Mouse (Mus musculus) liver, adult 2 months (tissue): ENCODE results near the gene Filip1l. TPM values are rescaled to one million over a fixed set of nuclear protein-coding genes. Genes with fewer than 3 reads are reported as not detected.

ENCODE experiments used
- DNase-seq: peaks from one replicate; pipeline ENCODE4 v3.0.0-alpha.2; 2011; ENCODE audit warnings: low read depth, low spot score; ENCODE audit errors: extremely low read depth
- H3K27ac ChIP-seq: fragments of 200-500 bp; replicated peaks from 2 replicates; pipeline ENCODE4 v1.5.1; 2012; ENCODE audit warnings: low read depth, mild to moderate bottlenecking, control low read depth, inconsistent platforms, low read length; ENCODE audit not compliant: insufficient read depth
- H3K27me3 ChIP-seq: fragments of 200-500 bp; 2 replicates; pipeline ENCODE4 v1.6.1; 2012; ENCODE audit warnings: mild to moderate bottlenecking, moderate library complexity, low read length, inconsistent platforms; ENCODE audit not compliant: control insufficient read depth, insufficient read depth
- H3K36me3 ChIP-seq: fragments of 200-500 bp; 2 replicates; pipeline ENCODE4 v1.6.1; 2012; ENCODE audit warnings: low read length, inconsistent platforms; ENCODE audit not compliant: control insufficient read depth, insufficient read depth
- H3K4me1 ChIP-seq: fragments of 200-500 bp; 2 replicates; pipeline ENCODE4 v1.6.1; 2011; ENCODE audit warnings: low read length; ENCODE audit not compliant: control insufficient read depth, insufficient read depth
- H3K4me3 ChIP-seq: fragments of 200-500 bp; 2 replicates; pipeline ENCODE4 v1.5.1; 2011; ENCODE audit warnings: low read depth, mild to moderate bottlenecking, control low read depth, low read length, moderate library complexity; ENCODE audit not compliant: insufficient read depth
- H3K79me2 ChIP-seq: fragments of 200-500 bp; 2 replicates; pipeline ENCODE4 v1.6.1; 2012; ENCODE audit warnings: inconsistent platforms, mild to moderate bottlenecking, low read length, moderate library complexity; ENCODE audit not compliant: control insufficient read depth, insufficient read depth
- H3K9ac ChIP-seq: fragments of 200-500 bp; 2 replicates; pipeline ENCODE4 v1.6.1; 2012; ENCODE audit warnings: low read depth, mild to moderate bottlenecking, control low read depth, inconsistent platforms, low read length
- CTCF ChIP-seq: fragments of 200-500 bp; IDR thresholded peaks from 2 replicates; pipeline ENCODE4 v1.5.1; 2011; ENCODE audit warnings: low read depth, low read length, control low read depth
- POLR2A ChIP-seq: fragments of 200-500 bp; IDR thresholded peaks from 2 replicates; pipeline ENCODE4 v1.6.1; 2011; ENCODE audit warnings: low read length, control low read depth; ENCODE audit not compliant: insufficient read depth; ENCODE audit errors: extremely low read depth
- WGBS: fragments of 180-500 bp; shearing (Covaris S2); methylation state at CpG from one replicate; pipeline ENCODE4 v1.1.7; 2018; 5-methylcytosine and 5-hydroxymethylcytosine counted together
- polyA plus RNA-seq: library from polyadenylated mRNA; depleted of rRNA; stranded (reverse); fragments of >200 nt; gene quantifications from 2 replicates; pipeline ENCODE4 v1.2.3, GENCODE M21; 2012
- total RNA-seq: library from RNA; depleted of rRNA; stranded (reverse); fragments of >200 nt; gene quantifications from 2 replicates; pipeline ENCODE4 v1.2.3, GENCODE M21; 2014

The Filip1l gene
- total and polyA plus RNA-seq, 2 experiments: 0.82 to 2.9 TPM

- Histone ChIP-seq H3K9ac (no peak overlapping the region), H3K4me1 (peaks cover 2% of the 10 kb centered on the region; the same call in 1 of the 2 replicates), H3K4me3 (no peak overlapping the region), H3K79me2 (no peaks in the 10 kb centered on the region), H3K36me3 (no peaks in the 10 kb centered on the region), H3K27me3 (peaks cover 6% of the 10 kb centered on the region), H3K27ac (no peak overlapping the region)
- WGBS: 72% methylated on average over 2 of the region's 2 CpGs
- TF ChIP-seq POLR2A (no peak), CTCF (no peak)
- DNase-seq: no peak
These were observed 197.9 kb downstream of the Filip1l start for GRCm38 (mm10) chr16:57550817-57551216.

- DNase-seq: no peak
- no peak for TF ChIP-seq POLR2A
- TF ChIP-seq CTCF: no peak
- Histone ChIP-seq H3K4me3 (peak overlapping the region; percentile 23; the same call in 1 of the 2 replicates), H3K27ac (no peak overlapping the region), H3K4me1 (peaks cover 2% of the 10 kb centered on the region; the same call in 1 of the 2 replicates), H3K36me3 (no peaks in the 10 kb centered on the region), H3K79me2 (no peaks in the 10 kb centered on the region), H3K9ac (no peak overlapping the region), H3K27me3 (peaks cover 6% of the 10 kb centered on the region)
- 71% methylated on average over 2 of the region's 2 CpGs for WGBS
These were observed 198.7 kb downstream of the Filip1l start for GRCm38 (mm10) chr16:57551617-57552016.

GRCm38 (mm10) chr16:57552709-57553108 is 199.8 kb downstream of the Filip1l start:
- TF ChIP-seq POLR2A: no peak
- no peak for TF ChIP-seq CTCF
- peaks cover 2% of the 10 kb centered on the region; the same call in 1 of the 2 replicates for H3K4me1 ChIP-seq
- no peaks in the 10 kb centered on the region for H3K36me3 ChIP-seq
- no peak overlapping the region for H3K4me3 ChIP-seq
- WGBS: 83% methylated on average over 5 of the region's 5 CpGs
- H3K79me2 ChIP-seq: no peaks in the 10 kb centered on the region
- H3K27ac ChIP-seq: no peak overlapping the region
- H3K9ac ChIP-seq: no peak overlapping the region
- H3K27me3 ChIP-seq: peaks cover 6% of the 10 kb centered on the region
- DNase-seq: no peak

GRCm38 (mm10) chr16:57553235-57553634 is 200.3 kb downstream of the Filip1l start:
- Histone ChIP-seq H3K27me3 (peaks cover 6% of the 10 kb centered on the region), H3K9ac (no peak overlapping the region), H3K36me3 (no peaks in the 10 kb centered on the region), H3K79me2 (no peaks in the 10 kb centered on the region), H3K4me1 (peaks cover 2% of the 10 kb centered on the region; the same call in 1 of the 2 replicates), H3K27ac (no peak overlapping the region), H3K4me3 (no peak overlapping the region)
- no peak for TF ChIP-seq CTCF
- TF ChIP-seq POLR2A: no peak
- no peak for DNase-seq

GRCm38 (mm10) chr16:57554886-57555400 is 202.1 kb downstream of the Filip1l start:
- H3K27ac ChIP-seq: no peak overlapping the region
- no peak for TF ChIP-seq POLR2A
- TF ChIP-seq CTCF: no peak
- WGBS: 89% methylated on average over 6 of the region's 6 CpGs
- no peaks in the 10 kb centered on the region for H3K36me3 ChIP-seq
- no peaks in the 10 kb centered on the region for H3K27me3 ChIP-seq
- H3K79me2 ChIP-seq: no peaks in the 10 kb centered on the region
- no peaks in the 10 kb centered on the region; the same call in 1 of the 2 replicates for H3K4me1 ChIP-seq
- H3K9ac ChIP-seq: no peak overlapping the region
- DNase-seq: no peak
- H3K4me3 ChIP-seq: no peak overlapping the region

GRCm38 (mm10) chr16:57555667-57556066 is 202.8 kb downstream of the Filip1l start:
- Histone ChIP-seq H3K27me3 (no peaks in the 10 kb centered on the region), H3K4me1 (no peaks in the 10 kb centered on the region; the same call in 1 of the 2 replicates), H3K4me3 (no peak overlapping the region), H3K27ac (no peak overlapping the region), H3K9ac (no peak overlapping the region), H3K79me2 (no peaks in the 10 kb centered on the region), H3K36me3 (no peaks in the 10 kb centered on the region)
- TF ChIP-seq CTCF (no peak), POLR2A (no peak)
- no peak for DNase-seq
- 60% methylated on average over 4 of the region's 4 CpGs for WGBS
